Mouse (Mus musculus) cerebellum, adult 2 months (tissue): Measurements from ENCODE around the gene Gfi1b. TPM values are rescaled to one million over a fixed set of nuclear protein-coding genes. Genes with fewer than 3 reads are reported as not detected.

Source experiments
- DNase-seq, 2 experiments: peaks; one replicate each; pipeline ENCODE4 v3.0.0; 2021
- H3K27ac ChIP-seq: fragments of 200-500 bp; 2 replicates; pipeline ENCODE4 v1.5.1; 2012; ENCODE audit warnings: low read length, control low read depth, inconsistent platforms; ENCODE audit not compliant: insufficient read depth
- H3K27me3 ChIP-seq: fragments of 200-500 bp; 2 replicates; pipeline ENCODE4 v1.6.1; 2012; ENCODE audit warnings: inconsistent platforms, mild to moderate bottlenecking, low read length, moderate library complexity; ENCODE audit not compliant: control insufficient read depth, insufficient read depth
- H3K4me1 ChIP-seq: fragments of 200-500 bp; 2 replicates; pipeline ENCODE4 v1.6.1; 2011; ENCODE audit warnings: low read length; ENCODE audit not compliant: control insufficient read depth, insufficient read depth
- H3K4me3 ChIP-seq: fragments of 200-500 bp; replicated peaks from 2 replicates; pipeline ENCODE3; 2011; ENCODE audit warnings: mild to moderate bottlenecking, low read depth, low read length, control low read depth; ENCODE audit not compliant: insufficient read depth
- CTCF ChIP-seq: fragments of 200-500 bp; IDR thresholded peaks from 2 replicates; pipeline ENCODE4 v1.5.1; 2011; ENCODE audit warnings: low read depth, mild to moderate bottlenecking, control low read depth, low read length, moderate library complexity, borderline replicate concordance; ENCODE audit not compliant: insufficient read depth
- POLR2A ChIP-seq: fragments of 200-500 bp; IDR thresholded peaks from 2 replicates; pipeline ENCODE4 v1.6.1; 2011; ENCODE audit warnings: low read length, control low read depth, borderline replicate concordance; ENCODE audit not compliant: insufficient read depth
- WGBS: fragments of 180-500 bp; shearing (Covaris S2); methylation state at CpG from one replicate; pipeline ENCODE4 v1.1.7; 2018; 5-methylcytosine and 5-hydroxymethylcytosine counted together
- polyA plus RNA-seq: library from polyadenylated mRNA; depleted of rRNA; stranded (reverse); fragments of >200 nt; gene quantifications from 2 replicates; pipeline ENCODE4 v1.2.3, GENCODE M21; 2012; rRNA removed

Gfi1b gene
- 0.18 TPM in 1 of 2 replicates, not detected in the other for polyA plus RNA-seq

- no peak within 1 kb of the TSS for H3K27ac ChIP-seq
- TF ChIP-seq CTCF (no peak), POLR2A (no peak)
- no peaks in the 10 kb centered on the region for H3K4me1 ChIP-seq
- 6% methylated on average over 16 of the region's 16 CpGs for WGBS
- no peak within 1 kb of the TSS for H3K4me3 ChIP-seq
- H3K27me3 ChIP-seq: no peaks in the 10 kb centered on the region; the same call in 1 of the 2 replicates
- DNase-seq: no peak
Observed at GRCm38 (mm10) chr2:28621664-28622171, at the start of gene Gfi1b. TSS of gene Gfi1b (minus strand) at chr2:28621982.

- H3K4me1 ChIP-seq: no peaks in the 10 kb centered on the region
- no peak for DNase-seq
- H3K4me3 ChIP-seq: no peak overlapping the region
- TF ChIP-seq POLR2A: no peak
- no peak for TF ChIP-seq CTCF
- no peaks in the 10 kb centered on the region for H3K27me3 ChIP-seq
- H3K27ac ChIP-seq: no peak overlapping the region
- WGBS: 89% methylated on average over 2 of the region's 2 CpGs
Observed at GRCm38 (mm10) chr2:28671438-28671837, 49.7 kb upstream of the Gfi1b start.

DNA sequence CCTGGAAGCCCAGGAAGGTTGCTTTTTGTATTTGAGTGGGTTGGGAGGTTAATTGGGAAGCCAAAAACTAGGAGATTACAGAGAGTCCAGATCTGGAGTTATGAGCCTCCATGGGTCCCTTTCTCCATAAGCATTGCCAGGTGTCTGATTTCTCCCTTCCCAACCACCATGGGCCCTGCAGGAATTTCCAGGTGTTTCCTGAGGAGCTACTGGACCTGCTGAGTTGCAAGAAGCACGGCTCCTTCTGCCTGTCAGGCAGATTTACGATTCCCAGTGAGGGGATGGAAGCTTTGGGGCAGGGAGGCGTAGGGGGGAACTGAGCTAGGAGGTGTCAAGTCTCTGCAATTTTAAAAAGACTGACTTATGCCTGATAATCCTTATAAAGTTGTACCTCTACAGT is 44.0 kb upstream of the Gfi1b start:
- DNase-seq: no peak
- 87% methylated on average over 3 of the region's 3 CpGs for WGBS
- TF ChIP-seq POLR2A (no peak), CTCF (no peak)
- Histone ChIP-seq H3K4me3 (no peak overlapping the region), H3K4me1 (no peaks in the 10 kb centered on the region), H3K27ac (no peak overlapping the region), H3K27me3 (no peaks in the 10 kb centered on the region)

- H3K27ac ChIP-seq: no peak overlapping the region
- 94% methylated on average over 3 of the region's 3 CpGs for WGBS
- H3K27me3 ChIP-seq: no peaks in the 10 kb centered on the region
- no peaks in the 10 kb centered on the region for H3K4me1 ChIP-seq
- no peak for TF ChIP-seq POLR2A
- TF ChIP-seq CTCF: no peak
- no peak for DNase-seq
- H3K4me3 ChIP-seq: no peak overlapping the region
Observed at GRCm38 (mm10) chr2:28662891-28663290, 41.1 kb upstream of the Gfi1b start.

GRCm38 (mm10) chr2:28656216-28656615 is 34.4 kb upstream of the Gfi1b start:
- H3K27ac ChIP-seq: no peak overlapping the region
- TF ChIP-seq POLR2A: no peak
- TF ChIP-seq CTCF: no peak
- H3K4me3 ChIP-seq: no peak overlapping the region
- DNase-seq: no peak
- no peaks in the 10 kb centered on the region for H3K27me3 ChIP-seq
- 73% methylated on average over 8 of the region's 8 CpGs for WGBS
- H3K4me1 ChIP-seq: no peaks in the 10 kb centered on the region

GRCm38 (mm10) chr2:28654295-28654694 is 32.5 kb upstream of the Gfi1b start:
- Histone ChIP-seq H3K4me3 (no peak overlapping the region), H3K27me3 (no peaks in the 10 kb centered on the region), H3K27ac (no peak overlapping the region), H3K4me1 (peaks cover 5% of the 10 kb centered on the region)
- DNase-seq: no peak
- TF ChIP-seq CTCF: peak; percentile 38; the same call in 1 of the 2 replicates
- no peak for TF ChIP-seq POLR2A
- WGBS: 68% methylated on average over 2 of the region's 2 CpGs

- peaks cover 5% of the 10 kb centered on the region for H3K4me1 ChIP-seq
Observed at GRCm38 (mm10) chr2:28653351-28653750, 31.6 kb upstream of the Gfi1b start.

DNA sequence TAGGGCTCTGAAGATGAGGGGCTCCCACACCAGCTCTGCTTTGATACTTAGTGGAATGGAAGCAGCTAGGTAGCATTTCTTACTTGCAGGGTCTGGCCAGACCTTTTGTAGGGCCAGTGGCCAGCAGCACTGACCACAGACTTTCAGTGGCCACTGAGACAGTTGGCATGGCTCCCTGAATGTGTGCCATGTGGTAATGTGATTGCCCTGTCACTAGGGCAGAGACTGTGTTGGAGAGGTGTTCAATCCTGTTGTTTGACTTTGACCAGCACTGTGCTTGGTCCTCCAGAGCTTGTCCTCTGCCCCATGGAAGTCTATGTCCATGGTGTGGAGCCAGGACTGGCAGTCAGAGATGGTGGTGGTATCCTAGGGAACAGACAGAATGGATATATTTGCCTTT is 28.7 kb upstream of the Gfi1b start:
- Histone ChIP-seq H3K27me3 (no peaks in the 10 kb centered on the region), H3K4me1 (peaks cover 5% of the 10 kb centered on the region), H3K4me3 (no peak overlapping the region), H3K27ac (no peak overlapping the region)
- TF ChIP-seq POLR2A: no peak
- no peak for TF ChIP-seq CTCF
- peak; percentile 41 to 47 for DNase-seq

More at GRCm38 (mm10) chr2:28653351-28653750, 31.6 kb upstream of the Gfi1b start:
- H3K4me3 ChIP-seq: no peak overlapping the region
- WGBS: 96% methylated on average over 7 of the region's 7 CpGs
- no peak overlapping the region for H3K27ac ChIP-seq
- TF ChIP-seq POLR2A: no peak
- TF ChIP-seq CTCF: no peak
- DNase-seq: no peak
- no peaks in the 10 kb centered on the region for H3K27me3 ChIP-seq
